Mouse (Mus musculus) heart, adult 10 weeks (tissue): Measurements from ENCODE around the gene Hdac11. TPM values are rescaled to one million over a fixed set of nuclear protein-coding genes. Genes with fewer than 3 reads are reported as not detected.

Experiments
- polyA plus RNA-seq: library from polyadenylated mRNA; stranded (reverse); fragments of 350-450 nt; fragmentation: Illumina TruSeq; extraction: RNeasy Lipid Tissue Mini Kit (QIAGEN cat#74804); gene quantifications from one replicate; pipeline ENCODE4 v1.2.3, GENCODE M21; 2014; ENCODE audit warnings: low read depth, low replicate concordance

The Hdac11 gene
- 23.8 TPM for polyA plus RNA-seq

DNA sequence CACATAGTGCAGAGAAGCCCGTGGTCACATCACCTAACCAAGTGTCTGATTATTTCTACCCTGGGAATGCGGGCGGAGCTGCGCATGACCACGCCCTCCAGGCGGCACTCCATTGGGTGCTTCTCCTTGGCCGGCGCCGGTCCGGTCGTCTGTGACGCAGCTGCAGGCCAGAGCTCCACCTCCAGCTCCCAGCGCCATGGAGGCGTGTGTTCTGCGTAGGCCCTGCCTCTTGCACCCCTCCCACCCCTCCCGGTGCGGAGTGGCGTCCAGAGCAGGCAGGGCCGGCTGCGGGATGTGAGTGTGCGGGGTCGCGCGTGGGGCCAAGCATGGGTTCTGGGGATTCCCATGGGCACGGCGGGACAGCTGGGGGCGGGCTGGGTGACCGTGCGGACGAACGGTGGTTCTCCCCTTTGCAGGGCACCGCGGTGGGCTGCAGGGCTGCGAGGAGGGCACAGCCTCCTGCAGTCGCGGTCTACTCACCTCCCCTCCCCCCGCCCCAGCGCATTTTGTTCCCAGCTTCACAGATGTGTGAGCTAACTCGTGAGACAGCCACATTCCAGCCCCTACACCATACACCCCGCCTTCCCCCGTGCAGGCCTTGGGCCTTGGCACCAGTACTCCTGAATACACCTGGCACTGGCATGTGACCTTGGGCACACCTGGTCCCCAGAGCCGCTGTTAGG lies at the start of gene Hdac11:
Hdac11 (plus strand) TSS at position 112 of the 683 bp plus-strand sequence.

DNA sequence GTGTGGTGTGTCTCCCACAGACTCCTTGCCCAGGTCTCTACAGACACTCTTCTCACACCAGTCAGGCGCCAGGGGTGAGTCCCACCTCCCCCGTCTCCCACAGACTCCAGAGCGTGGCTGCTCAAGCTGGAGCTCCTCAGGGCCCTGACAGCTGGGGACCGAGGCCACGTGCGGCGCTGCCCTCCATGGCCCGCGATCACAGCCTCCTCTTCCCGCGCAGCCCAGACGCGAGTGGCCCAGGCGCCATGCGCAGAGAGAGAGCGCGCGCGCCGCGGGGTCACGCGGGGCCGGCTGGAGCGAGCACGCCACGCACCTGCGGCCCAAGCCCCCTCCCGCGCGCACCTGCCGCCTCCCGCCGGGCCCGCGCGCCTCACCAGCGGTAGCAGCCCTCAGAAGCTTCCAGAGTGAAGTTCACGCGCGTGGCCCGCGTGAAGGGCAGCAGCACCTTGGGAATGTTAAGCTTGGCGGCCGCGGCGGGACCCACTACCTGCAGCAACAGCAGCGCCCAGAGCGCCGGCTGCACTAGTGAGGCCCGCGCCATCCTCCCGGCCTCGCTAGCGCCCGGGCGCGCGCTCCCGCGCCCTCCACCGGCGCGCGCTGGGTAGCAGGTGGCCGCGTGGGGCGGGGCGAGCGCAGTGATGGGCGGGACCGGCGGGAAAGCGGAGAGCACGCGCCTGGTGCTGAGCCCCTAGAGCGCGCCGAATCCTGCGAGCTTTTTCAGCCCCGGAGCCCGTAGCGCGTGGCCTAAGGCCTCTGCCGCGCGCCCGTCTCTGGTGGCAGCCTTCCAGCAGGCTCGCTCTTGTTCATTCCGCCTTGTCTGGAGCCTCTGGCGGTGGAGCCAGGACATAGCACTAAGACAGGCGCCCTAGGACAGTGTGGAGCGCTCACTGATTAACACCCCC lies 40.0 kb upstream of the Hdac11 start, which contains the start of gene Nup210:
Nup210 (minus strand) TSS at position 586 of the 902 bp plus-strand sequence.

DNA sequence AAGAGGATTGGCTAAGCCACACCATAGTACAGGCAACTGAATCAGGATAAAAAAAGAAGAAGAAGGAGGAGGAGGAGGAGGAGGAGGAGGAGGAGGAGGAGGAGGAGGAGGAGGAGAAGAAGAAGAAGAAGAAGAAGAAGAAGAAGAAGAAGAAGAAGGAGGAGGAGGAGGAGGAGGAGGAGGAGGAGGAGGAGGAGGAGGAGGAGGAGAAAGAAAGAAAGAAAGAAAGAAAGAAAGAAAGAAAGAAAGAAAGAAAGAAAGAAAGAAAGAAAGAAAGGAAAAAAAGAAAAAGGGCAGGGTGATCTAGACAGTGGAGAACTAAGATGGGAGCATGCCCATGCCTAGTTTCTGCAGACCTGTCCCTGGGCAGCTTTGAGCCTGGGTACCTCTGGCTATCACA lies 55.7 kb downstream of the Hdac11 start, which contains the start of gene Fbln2:
Fbln2 (plus strand) TSS at position 301 of the 400 bp plus-strand sequence.

Other genes with a start within 250 kb of the Hdac11 start
- 63.5 TPM for gene Iqsec1, start 168.0 kb upstream of the Hdac11 start, polyA plus RNA-seq
- 2.7 TPM for gene Nup210, start 39.8 kb upstream of the Hdac11 start, polyA plus RNA-seq
- gene Fbln2, start 55.8 kb downstream of the Hdac11 start, polyA plus RNA-seq = 78.9 TPM